Mouse (Mus musculus) B cell, adult 2 months (primary cell): ENCODE data around the gene Agap2.

Experiments
- DNase-seq, 2 experiments: peaks; one replicate each; pipeline ENCODE4 v3.0.0; 2022

The Agap2 gene

GRCm38 (mm10) chr10:127078001-127078676 lies 3.1 kb downstream of the Agap2 start:
- no peak for DNase-seq

- no peak for DNase-seq
Measured at GRCm38 (mm10) chr10:127078677-127079575, 3.8 kb downstream of the Agap2 start.

GRCm38 (mm10) chr10:127079665-127080391 lies 4.7 kb downstream of the Agap2 start:
- no peak for DNase-seq

GRCm38 (mm10) chr10:127080901-127081780 lies 6.1 kb downstream of the Agap2 start:
- no peak for DNase-seq

- DNase-seq, result no peak
Measured at GRCm38 (mm10) chr10:127081996-127082620, 7.0 kb downstream of the Agap2 start.

- DNase-seq, result no peak
Measured at GRCm38 (mm10) chr10:127083292-127083914, 8.3 kb downstream of the Agap2 start.

GRCm38 (mm10) chr10:127083915-127084306 lies 8.8 kb downstream of the Agap2 start:
- no peak for DNase-seq

- no peak for DNase-seq
Measured at GRCm38 (mm10) chr10:127085052-127085451, 10.0 kb downstream of the Agap2 start.

GRCm38 (mm10) chr10:127085633-127086032 lies 10.5 kb downstream of the Agap2 start:
- DNase-seq, result no peak

GRCm38 (mm10) chr10:127090560-127091411 lies 15.7 kb downstream of the Agap2 start:
- no peak for DNase-seq

GRCm38 (mm10) chr10:127091507-127092396 lies 16.7 kb downstream of the Agap2 start:
- DNase-seq, result no peak

GRCm38 (mm10) chr10:127092742-127093141 lies 17.7 kb downstream of the Agap2 start:
- DNase-seq, result no peak

- no peak for DNase-seq
Measured at GRCm38 (mm10) chr10:127094382-127094802, 19.3 kb downstream of the Agap2 start.

- no peak for DNase-seq
Measured at GRCm38 (mm10) chr10:127098514-127098913, 23.4 kb downstream of the Agap2 start.

- no peak for DNase-seq
Measured at GRCm38 (mm10) chr10:127099191-127099590, 24.1 kb downstream of the Agap2 start.

GRCm38 (mm10) chr10:127099868-127100267 lies 24.8 kb downstream of the Agap2 start:
- no peak for DNase-seq

GRCm38 (mm10) chr10:127100414-127100813 lies 25.3 kb downstream of the Agap2 start:
- DNase-seq, result no peak

- no peak for DNase-seq
Measured at GRCm38 (mm10) chr10:127101151-127101550, 26.1 kb downstream of the Agap2 start.

- DNase-seq, result no peak
Measured at GRCm38 (mm10) chr10:127103631-127104030, 28.5 kb downstream of the Agap2 start.
